Mouse (Mus musculus): Measurements from ENCODE around the gene Tcn2.

Gene Tcn2

DNA sequence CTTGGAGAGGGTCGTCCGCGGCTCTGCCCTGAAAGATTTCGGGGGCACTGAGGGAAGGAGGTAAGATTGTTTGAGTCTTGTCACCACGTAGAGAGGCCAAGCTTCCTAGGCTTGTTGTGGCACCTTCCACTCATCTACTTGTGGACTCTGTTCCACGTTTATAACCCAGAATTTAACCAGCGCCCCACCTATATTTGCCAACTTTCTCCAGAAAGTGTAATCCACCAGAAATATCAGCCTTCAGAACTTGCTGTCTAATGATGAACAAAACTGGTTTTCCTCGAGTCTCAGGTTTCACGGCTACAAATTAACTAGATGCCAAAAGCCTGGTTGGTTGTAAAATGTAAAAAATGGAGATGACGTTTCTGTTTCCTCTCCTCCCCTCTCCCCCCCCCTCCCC lies 36.5 kb downstream of the Tcn2 start:
- peak; percentile 39 for DNase-seq (ENCODE audit: extremely low spot score, low read depth, low spot score)

GRCm38 (mm10) chr11:3894406-3895281 lies 37.3 kb downstream of the Tcn2 start, which contains the start of the genes 4921536K21Rik and Dusp18:
Gene 4921536K21Rik, minus strand, starts transcription at chr11:3895098.
Gene Dusp18, plus strand, starts transcription at chr11:3895240.
- DNase-seq (ENCODE audit: extremely low spot score, low read depth, low spot score), result peak; percentile 85

GRCm38 (mm10) chr11:3893970-3894369 lies 38.0 kb downstream of the Tcn2 start:
- DNase-seq (ENCODE audit: extremely low spot score, low read depth, low spot score), result no peak

DNA sequence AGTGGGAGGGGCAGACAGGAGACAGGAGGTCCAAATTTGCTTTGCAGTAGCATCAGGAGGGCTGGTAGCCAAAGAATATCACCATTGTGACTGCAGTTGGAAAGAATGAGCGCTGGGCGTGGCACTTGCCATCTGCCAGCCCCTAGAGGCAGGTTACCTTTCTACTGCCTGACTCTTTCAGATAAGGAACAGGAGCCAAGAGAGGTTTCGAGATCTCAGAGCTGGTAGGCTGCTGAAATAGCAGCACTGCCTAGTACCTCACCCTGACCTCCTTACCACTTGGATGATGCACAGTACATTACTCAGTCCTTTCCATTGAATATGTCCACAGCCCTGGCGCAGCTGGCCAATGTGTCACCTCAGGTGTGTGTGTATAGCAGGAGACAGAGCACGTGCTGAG lies 44.6 kb downstream of the Tcn2 start:
- no peak for DNase-seq (ENCODE audit: extremely low spot score, low read depth, low spot score)

DNA sequence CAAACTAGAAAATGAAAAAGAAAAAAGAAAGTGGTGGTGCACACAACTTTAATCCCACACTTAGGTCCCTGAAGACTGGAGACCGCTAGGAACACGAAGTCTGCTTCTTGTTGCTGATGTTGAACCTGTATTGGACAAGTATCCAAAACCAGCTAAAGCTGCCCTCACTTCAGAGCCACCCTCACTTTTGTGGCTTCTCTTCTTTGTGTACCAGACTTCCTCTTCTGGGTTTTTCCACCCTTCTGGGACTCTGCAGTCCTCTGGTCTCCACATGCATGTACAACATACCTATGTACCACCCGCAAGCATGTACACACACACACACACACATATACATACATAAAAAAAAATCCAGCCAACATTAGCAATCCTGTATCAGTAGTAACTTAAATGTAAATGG lies 48.2 kb downstream of the Tcn2 start:
- no peak for DNase-seq (ENCODE audit: extremely low spot score, low read depth, low spot score)

DNA sequence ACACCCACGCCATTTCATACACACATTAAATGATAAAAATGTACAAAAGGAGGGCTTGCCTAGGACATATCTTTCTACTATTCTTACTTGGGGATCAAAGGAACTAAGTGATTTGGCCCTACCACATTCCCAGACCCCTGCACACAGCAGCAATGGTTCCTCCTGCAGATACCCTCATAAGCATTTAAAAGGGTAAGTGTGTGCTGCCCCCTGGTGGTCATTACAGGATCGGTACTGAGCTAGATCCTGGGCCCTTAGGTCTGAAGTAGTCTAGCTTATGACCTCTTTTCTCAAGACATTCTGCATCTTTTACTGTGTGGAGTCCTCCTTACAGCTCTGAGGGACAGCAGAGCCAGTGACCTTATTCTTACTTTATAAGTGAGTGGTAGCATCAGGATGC lies 52.1 kb downstream of the Tcn2 start:
- DNase-seq (ENCODE audit: extremely low spot score, low read depth, low spot score), result no peak

DNA sequence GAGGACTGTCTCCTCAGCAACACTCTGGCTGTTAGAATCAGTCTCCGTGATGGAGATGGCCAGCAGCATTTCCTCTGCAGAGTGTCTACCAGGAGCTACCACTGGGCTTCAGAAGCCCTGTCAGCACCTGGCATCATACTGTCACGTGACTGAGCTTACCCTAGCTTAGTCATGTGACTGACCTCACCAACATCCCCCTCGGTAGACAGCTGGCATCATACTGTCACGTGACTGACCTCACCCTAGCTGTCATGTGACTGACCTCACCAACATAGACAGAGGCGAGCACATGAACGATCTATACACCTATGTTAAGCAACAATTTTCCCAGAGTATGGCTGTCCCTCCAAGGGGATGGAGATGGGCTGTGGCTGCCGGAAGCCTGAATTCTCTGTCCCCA lies 53.3 kb downstream of the Tcn2 start:
- DNase-seq (ENCODE audit: extremely low spot score, low read depth, low spot score), result no peak

GRCm38 (mm10) chr11:3876419-3876818 lies 55.5 kb downstream of the Tcn2 start:
- no peak for DNase-seq (ENCODE audit: extremely low spot score, low read depth, low spot score)
